Mouse (Mus musculus) stomach, embryonic 14.5 days (tissue): ENCODE measurements around the gene Fzr1. TPM values are rescaled to one million over a fixed set of nuclear protein-coding genes. Genes with fewer than 3 reads are reported as not detected.

Experiments used
- ATAC-seq: fragments of 200-750 bp; cut with Nextera tagmentation; 2 replicates; pipeline ENCODE4 v1.8.0; 2017; ENCODE audit warnings: low read depth, moderate TSS enrichment; ENCODE audit not compliant: insufficient number of reproducible peaks, insufficient read depth, low FRiP score
- H3K27ac ChIP-seq: fragments of 300-500 bp; sonication (generic); 2 replicates; pipeline ENCODE4 v1.5.1; 2014; ENCODE audit warnings: mild to moderate bottlenecking, low read length, moderate library complexity, mixed read lengths
- H3K27me3 ChIP-seq: fragments of 300-500 bp; sonication (generic); 2 replicates; pipeline ENCODE4 v1.6.1; 2014; ENCODE audit warnings: low read length, control low read depth, mixed read lengths; ENCODE audit not compliant: control insufficient read depth, insufficient read depth
- H3K36me3 ChIP-seq: fragments of 300-500 bp; sonication (generic); 2 replicates; pipeline ENCODE4 v1.6.1; 2014; ENCODE audit warnings: mild to moderate bottlenecking, control low read depth, low read length, moderate library complexity, mixed read lengths; ENCODE audit not compliant: control insufficient read depth, insufficient read depth
- H3K4me1 ChIP-seq: fragments of 300-500 bp; sonication (generic); 2 replicates; pipeline ENCODE4 v1.6.1; 2014; ENCODE audit warnings: low read length, control low read depth, mixed read lengths; ENCODE audit not compliant: control insufficient read depth, insufficient read depth
- H3K4me2 ChIP-seq: fragments of 300-500 bp; sonication (generic); replicated peaks from 2 replicates; pipeline ENCODE4 v1.6.1; 2014; ENCODE audit warnings: low read depth, low read length, control low read depth
- H3K4me3 ChIP-seq: fragments of 300-500 bp; sonication (generic); 2 replicates; pipeline ENCODE4 v1.5.1; 2014; ENCODE audit warnings: low read depth, low read length, control low read depth
- H3K9ac ChIP-seq: fragments of 300-500 bp; sonication (generic); replicated peaks from 2 replicates; pipeline ENCODE4 v1.6.1; 2014; ENCODE audit warnings: low read depth, mild to moderate bottlenecking, control low read depth, low read length, moderate library complexity, mixed read lengths
- H3K9me3 ChIP-seq: fragments of 300-500 bp; sonication (generic); 2 replicates; pipeline ENCODE4 v1.6.1; 2016; ENCODE audit warnings: low read depth, low read length, control low read depth; ENCODE audit not compliant: control insufficient read depth
- WGBS: fragments of 180-500 bp; shearing (Covaris S2); extraction: QIAGEN DNeasy Blood & Tissue Kit; methylation state at CpG from one replicate; pipeline ENCODE4 v1.1.7; 2014; 5-methylcytosine and 5-hydroxymethylcytosine counted together
- polyA plus RNA-seq: library from polyadenylated mRNA; unstranded; fragments of >200 nt; fragmentation: Nextera tagmentation; extraction: Ambion mirVana; gene quantifications from 2 replicates; pipeline ENCODE4 v1.2.1, GENCODE M21; 2014

Fzr1 gene
- polyA plus RNA-seq, 1 experiment from 2014 or later: 88.7 TPM

GRCm38 (mm10) chr10:81412586-81413309 lies 34.4 kb upstream of the Fzr1 start:
- Histone ChIP-seq H3K4me1 (peaks cover 77% of the 10 kb centered on the region), H3K4me3 (no peak overlapping the region), H3K9ac (no peak overlapping the region), H3K27ac (peak overlapping the region; percentile 82), H3K9me3 (no peaks in the 10 kb centered on the region), H3K27me3 (no peaks in the 10 kb centered on the region), H3K36me3 (no peaks in the 10 kb centered on the region; the same call in 1 of the 2 replicates), H3K4me2 (no peak overlapping the region)
- WGBS: 69% methylated on average over 16 of the region's 16 CpGs
- no peak for ATAC-seq

- Histone ChIP-seq H3K36me3 (peaks cover 6% of the 10 kb centered on the region), H3K4me1 (peaks cover 74% of the 10 kb centered on the region), H3K27me3 (no peaks in the 10 kb centered on the region), H3K9ac (no peak overlapping the region), H3K4me3 (no peak overlapping the region), H3K9me3 (no peaks in the 10 kb centered on the region), H3K4me2 (peak overlapping the region; percentile 19; the same call in 1 of the 2 replicates), H3K27ac (peak overlapping the region; percentile 82)
- no peak for ATAC-seq
- 48% methylated on average over 18 of the region's 18 CpGs for WGBS
These were observed 33.4 kb upstream of the Fzr1 start for GRCm38 (mm10) chr10:81411471-81412400.

GRCm38 (mm10) chr10:81410981-81411380 lies 32.7 kb upstream of the Fzr1 start:
- ATAC-seq: no peak
- Histone ChIP-seq H3K27me3 (no peaks in the 10 kb centered on the region), H3K4me1 (peaks cover 67% of the 10 kb centered on the region), H3K27ac (peak overlapping the region; percentile 82), H3K9me3 (no peaks in the 10 kb centered on the region), H3K4me3 (no peak overlapping the region), H3K4me2 (no peak overlapping the region), H3K9ac (no peak overlapping the region), H3K36me3 (peaks cover 12% of the 10 kb centered on the region)
- WGBS: 70% methylated on average over 9 of the region's 9 CpGs

GRCm38 (mm10) chr10:81410350-81410749 lies 32.0 kb upstream of the Fzr1 start:
- no peaks in the 10 kb centered on the region for H3K27me3 ChIP-seq
- peaks cover 17% of the 10 kb centered on the region for H3K36me3 ChIP-seq
- H3K4me2 ChIP-seq: 0 out of 2 replicates have a peak overlapping the region, but pooled peaks have one; percentile 1
- H3K27ac ChIP-seq: peak overlapping the region; percentile 82; the same call in 1 of the 2 replicates
- peaks cover 66% of the 10 kb centered on the region for H3K4me1 ChIP-seq
- no peak overlapping the region for H3K9ac ChIP-seq
- H3K4me3 ChIP-seq: no peak overlapping the region
- no peak for ATAC-seq
- WGBS: 54% methylated on average over 4 of the region's 4 CpGs
- no peaks in the 10 kb centered on the region for H3K9me3 ChIP-seq

GRCm38 (mm10) chr10:81409330-81409729 lies 31.0 kb upstream of the Fzr1 start:
- Histone ChIP-seq H3K4me3 (no peak overlapping the region), H3K4me1 (peaks cover 56% of the 10 kb centered on the region)

GRCm38 (mm10) chr10:81408871-81409291 lies 30.6 kb upstream of the Fzr1 start:
- no peak overlapping the region for H3K9ac ChIP-seq

More at GRCm38 (mm10) chr10:81409330-81409729, 31.0 kb upstream of the Fzr1 start:
- Histone ChIP-seq H3K9me3 (no peaks in the 10 kb centered on the region), H3K36me3 (peaks cover 23% of the 10 kb centered on the region), H3K27ac (peak overlapping the region; percentile 34; the same call in 1 of the 2 replicates), H3K9ac (no peak overlapping the region), H3K27me3 (no peaks in the 10 kb centered on the region), H3K4me2 (no peak overlapping the region)
- 29% methylated on average over 8 of the region's 8 CpGs for whole genome bisulfite sequencing
- no peak for ATAC-seq

GRCm38 (mm10) chr10:81408424-81408729 lies 30.1 kb upstream of the Fzr1 start:
- no peak overlapping the region for H3K9ac ChIP-seq
- no peak overlapping the region for H3K27ac ChIP-seq
- 58% methylated on average over 13 of the region's 13 CpGs for WGBS
- no peaks in the 10 kb centered on the region for H3K27me3 ChIP-seq
- H3K9me3 ChIP-seq: no peaks in the 10 kb centered on the region
- H3K36me3 ChIP-seq: peaks cover 28% of the 10 kb centered on the region
- ATAC-seq: no peak
- H3K4me3 ChIP-seq: no peak overlapping the region
- peaks cover 51% of the 10 kb centered on the region for H3K4me1 ChIP-seq
- no peak overlapping the region for H3K4me2 ChIP-seq

More at GRCm38 (mm10) chr10:81408871-81409291, 30.6 kb upstream of the Fzr1 start:
- 21% methylated on average over 9 of the region's 9 CpGs for WGBS
- Histone ChIP-seq H3K36me3 (peaks cover 26% of the 10 kb centered on the region), H3K4me2 (no peak overlapping the region), H3K9me3 (no peaks in the 10 kb centered on the region), H3K27me3 (no peaks in the 10 kb centered on the region), H3K4me1 (peaks cover 51% of the 10 kb centered on the region), H3K4me3 (no peak overlapping the region), H3K27ac (peak overlapping the region; percentile 34; the same call in 1 of the 2 replicates)
- ATAC-seq: peak; percentile 51; the same call in 1 of the 2 replicates
